23 mouse cellular contexts compared by ENCODE assay signal in the genomic region with DNA sequence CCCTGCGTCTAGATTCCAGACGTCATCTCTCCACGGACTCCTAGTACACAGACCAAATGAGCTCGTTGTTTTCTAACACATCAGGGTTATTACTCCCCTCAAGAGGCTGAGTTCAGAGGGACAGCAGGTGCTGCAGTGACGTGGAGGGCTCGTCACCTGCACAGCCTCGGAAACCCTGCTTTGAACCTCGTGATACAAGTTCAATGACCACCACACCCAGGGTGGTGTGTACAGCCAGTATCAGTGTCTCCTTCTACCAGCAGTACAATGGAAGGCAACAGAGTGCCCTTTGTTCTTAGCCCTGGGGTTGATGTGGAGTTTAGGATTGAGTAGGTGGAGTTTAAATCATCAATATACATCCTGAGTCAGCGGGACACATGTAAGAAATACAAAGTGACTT. TPM values are rescaled to one million over a fixed set of nuclear protein-coding genes. Genes with fewer than 3 reads are reported as not detected.
A peak's percentile ranks its signal among the peaks of the same experiment; 100 is the strongest.
DNase-seq lines count a peak whose midpoint lies in the region; ATAC-seq lines count a peak whose summit lies in the region.
"Had no signal": no experiment of that assay in that cellular context is flagged by ENCODE, and none has a peak within 500 bp of the region (broad histone marks: within the 10 kb centered on the region; RNA-seq: fewer than 3 reads in every experiment).

No protein-coding gene starts in this region.

- no peak overlapping the region for H3K9ac ChIP-seq in hindbrain, embryonic 14.5 days
- no peak overlapping the region for H3K9ac ChIP-seq in hindbrain, embryonic 13.5 days
- H3K9ac ChIP-seq in intestine, embryonic 16.5 days (ENCODE audit: low read depth, low read length): no peak overlapping the region
- H3K9ac ChIP-seq in stomach, embryonic 15.5 days: no peak overlapping the region
- H3K9ac ChIP-seq: forebrain, embryonic 13.5 days; heart, embryonic 13.5 days had no signal

- H3K9me3 ChIP-seq in hindbrain, embryonic 14.5 days (ENCODE audit: control insufficient read depth, low read length): no peaks in the 10 kb centered on the region
- H3K9me3 ChIP-seq in hindbrain, embryonic 13.5 days: no peaks in the 10 kb centered on the region
- H3K9me3 ChIP-seq in intestine, embryonic 16.5 days (ENCODE audit: control insufficient read depth, low read length): no peaks in the 10 kb centered on the region
- H3K9me3 ChIP-seq in stomach, embryonic 15.5 days: no peaks in the 10 kb centered on the region
- H3K9me3 ChIP-seq: forebrain, embryonic 10.5 days; forebrain, embryonic 13.5 days; heart, embryonic 10.5 days; heart, embryonic 13.5 days had no signal

- H3K4me2 ChIP-seq in hindbrain, embryonic 14.5 days (replicated peaks): no peak overlapping the region
- no peak overlapping the region for H3K4me2 ChIP-seq in hindbrain, embryonic 13.5 days
- H3K4me2 ChIP-seq in intestine, embryonic 16.5 days (ENCODE audit: low read depth, low read length): no peak overlapping the region
- no peak overlapping the region for H3K4me2 ChIP-seq in stomach, embryonic 15.5 days
- H3K4me2 ChIP-seq: forebrain, embryonic 13.5 days; heart, embryonic 13.5 days had no signal

- no peak for ATAC-seq in hindbrain, embryonic 14.5 days (ENCODE audit: low FRiP score)
- no peak for ATAC-seq in hindbrain, embryonic 13.5 days (ENCODE audit: low FRiP score)
- ATAC-seq in intestine, embryonic 16.5 days: peak; percentile 99
- ATAC-seq in stomach, embryonic 15.5 days (ENCODE audit: insufficient read depth, low FRiP score, low read depth): peak; percentile 71
- ATAC-seq: activated CD4-positive, CD25-positive, alpha-beta regulatory T cell, adult 4 months; forebrain, embryonic 13.5 days; forebrain, embryonic 16.5 days; hindbrain, embryonic 16.5 days had no signal

- no peak overlapping the region for H3K27ac ChIP-seq in hindbrain, embryonic 14.5 days
- H3K27ac ChIP-seq in hindbrain, embryonic 13.5 days: no peak overlapping the region
- peak overlapping the region; percentile 14; the same call in 1 of the 2 replicates for H3K27ac ChIP-seq in intestine, embryonic 16.5 days (ENCODE audit: low read length)
- H3K27ac ChIP-seq in stomach, embryonic 15.5 days: no peak overlapping the region
- H3K27ac ChIP-seq: forebrain, embryonic 10.5 days; forebrain, embryonic 13.5 days; heart, adult 2 months; heart, embryonic 10.5 days; heart, embryonic 13.5 days had no signal

- WGBS in hindbrain, embryonic 14.5 days: 89% methylated on average over 9 of the region's 9 CpGs
- WGBS in hindbrain, embryonic 13.5 days: 91% methylated on average over 9 of the region's 9 CpGs
- WGBS in intestine, embryonic 16.5 days: 66% methylated on average over 9 of the region's 9 CpGs
- 76% methylated on average over 9 of the region's 9 CpGs for WGBS in stomach, embryonic 15.5 days

- intact Hi-C loops in left cerebral cortex, postnatal 25 days (cut with DNase I): no loop called here

- H3K36me3 ChIP-seq in hindbrain, embryonic 14.5 days (replicated peaks; ENCODE audit: control insufficient read depth, insufficient read depth): no peaks in the 10 kb centered on the region
- H3K36me3 ChIP-seq in hindbrain, embryonic 13.5 days: no peaks in the 10 kb centered on the region
- H3K36me3 ChIP-seq in intestine, embryonic 16.5 days (ENCODE audit: control insufficient read depth, insufficient read depth, low read length): no peaks in the 10 kb centered on the region
- no peaks in the 10 kb centered on the region for H3K36me3 ChIP-seq in stomach, embryonic 15.5 days
- H3K36me3 ChIP-seq: forebrain, embryonic 10.5 days; heart, embryonic 10.5 days; heart, embryonic 13.5 days had no signal

- no peaks in the 10 kb centered on the region for H3K27me3 ChIP-seq in hindbrain, embryonic 14.5 days (ENCODE audit: control insufficient read depth, insufficient read depth, low read length)
- H3K27me3 ChIP-seq in hindbrain, embryonic 13.5 days: no peaks in the 10 kb centered on the region
- H3K27me3 ChIP-seq in intestine, embryonic 16.5 days (replicated peaks; ENCODE audit: control insufficient read depth, insufficient read depth, low read length): no peaks in the 10 kb centered on the region
- H3K27me3 ChIP-seq in stomach, embryonic 15.5 days (replicated peaks): no peaks in the 10 kb centered on the region
- H3K27me3 ChIP-seq: forebrain, embryonic 13.5 days; heart, embryonic 13.5 days had no signal

- H3K4me3 ChIP-seq in hindbrain, embryonic 14.5 days (replicated peaks; ENCODE audit: low read length): no peak overlapping the region
- H3K4me3 ChIP-seq in hindbrain, embryonic 13.5 days: no peak overlapping the region
- H3K4me3 ChIP-seq in intestine, embryonic 16.5 days (ENCODE audit: low read length): no peak overlapping the region
- H3K4me3 ChIP-seq in stomach, embryonic 15.5 days (replicated peaks): no peak overlapping the region
- H3K4me3 ChIP-seq: forebrain, embryonic 10.5 days; forebrain, embryonic 13.5 days; heart, adult 2 months; heart, embryonic 10.5 days; heart, embryonic 13.5 days had no signal

- peak; percentile 7 for DNase-seq in hindbrain, embryonic 14.5 days (ENCODE audit: low spot score)
- no peak for DNase-seq in liver
- DNase-seq in left cerebral cortex, postnatal 25 days (ENCODE audit: low spot score in 2 of 2): no peak
- DNase-seq: adrenal gland, adult 8-10 months; adrenal gland, postnatal 25 days; cerebellum, adult 11-12 months; cerebellum, adult 8-10 months; cerebellum, postnatal 14 days; gastrocnemius, postnatal 10 days; gastrocnemius, postnatal 36 days; heart, adult 2 months; heart, postnatal 14 days; heart, postnatal 4 days had no signal

- H3K4me1 ChIP-seq in hindbrain, embryonic 14.5 days (replicated peaks; ENCODE audit: control insufficient read depth, insufficient read depth, low read length): no peaks in the 10 kb centered on the region
- no peaks in the 10 kb centered on the region for H3K4me1 ChIP-seq in hindbrain, embryonic 13.5 days (replicated peaks)
- H3K4me1 ChIP-seq in intestine, embryonic 16.5 days (ENCODE audit: control insufficient read depth, insufficient read depth, low read length): no peaks in the 10 kb centered on the region
- no peaks in the 10 kb centered on the region for H3K4me1 ChIP-seq in stomach, embryonic 15.5 days
- H3K4me1 ChIP-seq: forebrain, embryonic 10.5 days; forebrain, embryonic 13.5 days; heart, embryonic 10.5 days; heart, embryonic 13.5 days had no signal

RNA-seq across cellular contexts. Expression of gene Nlrc4, which starts 21.2 kb away (rescaled TPM):
- 0.38 and 0.44 TPM in 2 replicates for polyA plus RNA-seq in hindbrain, embryonic 14.5 days (2014; fragmentation: Nextera tagmentation; extraction: Ambion mirVana)
- polyA plus RNA-seq in hindbrain, embryonic 13.5 days (2015; fragmentation: Nextera tagmentation; extraction: Ambion mirVana): 0.29 and 0.53 TPM in 2 replicates
- 8.6 and 9.5 TPM in 2 replicates for polyA plus RNA-seq in intestine, embryonic 16.5 days (2015; fragmentation: Nextera tagmentation; extraction: Ambion mirVana)
- polyA plus RNA-seq in stomach, embryonic 15.5 days (2015; fragmentation: Nextera tagmentation; extraction: Ambion mirVana): 2.9 TPM in 2 replicates
- under 1 TPM; 0.07 to 0.30 TPM for total RNA-seq in left cerebral cortex, postnatal 25 days (2021)

RNA-seq across cellular contexts. Expression of gene Slc30a6, which starts 42.4 kb away (rescaled TPM):
- polyA plus RNA-seq in hindbrain, embryonic 14.5 days (2014; fragmentation: Nextera tagmentation; extraction: Ambion mirVana): 28.1 and 30.8 TPM in 2 replicates
- polyA plus RNA-seq in hindbrain, embryonic 13.5 days (2015; fragmentation: Nextera tagmentation; extraction: Ambion mirVana): 29.0 and 29.5 TPM in 2 replicates
- polyA plus RNA-seq in intestine, embryonic 16.5 days (2015; fragmentation: Nextera tagmentation; extraction: Ambion mirVana): 43.0 and 45.9 TPM in 2 replicates
- 39.8 and 41.2 TPM in 2 replicates for polyA plus RNA-seq in stomach, embryonic 15.5 days (2015; fragmentation: Nextera tagmentation; extraction: Ambion mirVana)
- 10 to 100 TPM; 13.3 to 13.9 TPM for total RNA-seq in left cerebral cortex, postnatal 25 days (2021)

RNA-seq across cellular contexts. Expression of gene Yipf4, which starts 51.5 kb away (rescaled TPM):
- polyA plus RNA-seq in hindbrain, embryonic 14.5 days (2014; fragmentation: Nextera tagmentation; extraction: Ambion mirVana): 62.2 TPM in 2 replicates
- 49.1 and 52.1 TPM in 2 replicates for polyA plus RNA-seq in hindbrain, embryonic 13.5 days (2015; fragmentation: Nextera tagmentation; extraction: Ambion mirVana)
- 59.1 and 61.4 TPM in 2 replicates for polyA plus RNA-seq in intestine, embryonic 16.5 days (2015; fragmentation: Nextera tagmentation; extraction: Ambion mirVana)
- 67.7 and 78.4 TPM in 2 replicates for polyA plus RNA-seq in stomach, embryonic 15.5 days (2015; fragmentation: Nextera tagmentation; extraction: Ambion mirVana)
- 10 to 100 TPM; 74.8 to 87.1 TPM for total RNA-seq in left cerebral cortex, postnatal 25 days (2021)

Comparison
In these comparisons a context has a peak if more than half of its experiments do, and no peak if none do; other contexts are left out.
1. ATAC-seq: peak in intestine, embryonic 16.5 days (single experiment) and stomach, embryonic 15.5 days (single experiment); none in hindbrain, embryonic 14.5 days (single experiment) and hindbrain, embryonic 13.5 days (single experiment).